Mouse (Mus musculus): Measurements from ENCODE around the gene Dlg4.

Gene Dlg4

GRCm38 (mm10) chr11:70016669-70017068 is at the start of gene Dlg4:
TSS of gene Dlg4 (plus strand) at chr11:70016942.
- no peak for DNase-seq (ENCODE audit: low spot score)

DNA sequence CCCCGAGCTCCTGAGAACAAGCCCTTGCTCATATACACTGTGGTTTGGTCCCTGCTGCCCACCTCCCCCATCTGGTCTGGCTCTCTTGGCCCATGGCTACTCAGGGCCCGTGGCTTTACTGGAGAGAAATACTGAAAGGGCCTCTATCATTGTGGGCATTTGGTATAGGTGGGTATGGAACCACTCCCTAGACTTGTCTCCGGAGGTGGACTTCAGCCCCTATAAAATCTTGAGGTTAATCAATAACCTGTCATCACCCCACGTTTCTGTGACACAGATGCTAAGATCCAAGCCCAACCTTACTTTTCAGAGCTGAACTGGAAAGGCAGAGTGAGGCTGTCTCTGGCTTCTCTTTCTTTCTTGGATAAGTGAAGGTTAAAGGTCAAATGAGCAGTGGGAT is 47.9 kb upstream of the Dlg4 start:
- no peak for DNase-seq (ENCODE audit: low spot score)

DNA sequence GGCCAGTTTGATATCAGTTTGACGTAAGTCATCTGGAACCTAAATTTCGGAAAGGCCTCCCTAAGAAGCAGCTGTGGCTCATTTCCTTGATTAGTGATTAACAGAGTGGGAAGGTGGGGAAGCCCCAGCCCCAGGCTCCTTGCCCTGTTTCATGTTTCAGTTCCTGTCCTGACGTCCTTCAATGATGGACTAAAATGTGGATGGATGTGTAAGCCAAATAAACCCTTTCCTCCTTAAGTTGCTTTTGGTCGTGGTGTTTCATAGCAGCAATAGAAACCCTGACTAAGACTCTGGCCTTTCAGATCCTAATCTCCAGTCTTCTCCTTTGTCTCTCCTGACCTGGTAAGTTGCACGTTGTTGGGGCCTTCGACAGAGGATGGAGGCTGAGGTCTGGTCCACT is 46.5 kb upstream of the Dlg4 start:
- no peak for DNase-seq (ENCODE audit: low spot score)

DNA sequence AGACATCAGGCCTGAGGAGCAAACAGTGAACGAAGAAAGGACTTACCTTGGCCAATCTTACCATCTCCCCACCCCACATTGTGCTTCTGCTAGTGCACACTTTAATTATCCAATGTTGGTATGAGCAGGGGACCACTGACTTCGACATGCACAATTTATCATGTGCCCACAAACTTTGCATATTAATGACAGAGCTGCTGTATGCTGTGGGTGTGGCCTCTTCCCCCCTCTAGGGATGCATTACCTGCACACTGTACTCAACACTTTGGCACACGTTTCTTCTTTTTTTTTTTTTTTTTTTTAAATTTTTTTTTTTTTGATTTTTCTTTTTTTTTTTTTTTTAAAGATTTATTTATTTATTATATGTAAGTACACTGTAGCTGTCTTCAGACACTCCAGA is 46.0 kb upstream of the Dlg4 start:
- no peak for DNase-seq (ENCODE audit: low spot score)

DNA sequence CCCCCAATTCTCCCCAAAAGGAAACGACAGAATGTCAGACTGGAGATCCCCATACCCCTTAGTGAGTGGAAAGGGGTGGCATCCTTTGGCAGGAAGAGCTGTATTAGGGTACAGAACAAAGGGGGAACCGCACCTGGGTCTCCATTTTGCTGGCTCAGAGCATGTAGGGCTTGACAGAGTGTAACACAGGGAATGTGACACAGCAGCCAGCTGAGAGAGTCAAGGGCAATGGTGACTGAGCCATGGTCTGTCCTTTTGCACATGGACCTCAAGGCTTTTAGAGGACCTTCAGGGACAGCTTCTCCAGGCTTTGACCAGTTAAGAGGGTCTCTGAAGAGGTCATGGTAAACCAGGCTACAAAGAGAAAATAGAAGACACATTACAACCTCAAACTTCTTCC is 41.8 kb upstream of the Dlg4 start:
- no peak for DNase-seq (ENCODE audit: low spot score)

GRCm38 (mm10) chr11:69976271-69976670 is 40.5 kb upstream of the Dlg4 start:
- peak; percentile 55 for DNase-seq (ENCODE audit: low spot score)

DNA sequence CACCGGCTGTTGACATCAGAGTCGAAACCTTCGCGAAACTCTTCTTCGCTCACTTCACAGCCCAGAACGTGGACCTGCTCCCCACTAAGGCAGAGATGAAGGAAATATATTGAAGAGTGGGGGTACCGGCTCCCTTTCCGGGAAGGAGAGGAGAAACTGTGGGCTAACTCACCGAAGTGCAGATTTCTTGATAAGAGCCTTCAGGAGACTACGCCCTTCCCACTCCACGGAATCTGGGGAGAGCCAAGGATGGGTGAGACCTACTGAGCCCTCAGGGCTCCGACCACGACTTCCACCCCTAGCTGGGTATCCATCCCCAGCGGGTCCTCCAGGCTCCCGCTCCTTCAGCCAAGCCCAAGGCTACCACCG is 36.9 kb upstream of the Dlg4 start:
- DNase-seq (ENCODE audit: low spot score): no peak

DNA sequence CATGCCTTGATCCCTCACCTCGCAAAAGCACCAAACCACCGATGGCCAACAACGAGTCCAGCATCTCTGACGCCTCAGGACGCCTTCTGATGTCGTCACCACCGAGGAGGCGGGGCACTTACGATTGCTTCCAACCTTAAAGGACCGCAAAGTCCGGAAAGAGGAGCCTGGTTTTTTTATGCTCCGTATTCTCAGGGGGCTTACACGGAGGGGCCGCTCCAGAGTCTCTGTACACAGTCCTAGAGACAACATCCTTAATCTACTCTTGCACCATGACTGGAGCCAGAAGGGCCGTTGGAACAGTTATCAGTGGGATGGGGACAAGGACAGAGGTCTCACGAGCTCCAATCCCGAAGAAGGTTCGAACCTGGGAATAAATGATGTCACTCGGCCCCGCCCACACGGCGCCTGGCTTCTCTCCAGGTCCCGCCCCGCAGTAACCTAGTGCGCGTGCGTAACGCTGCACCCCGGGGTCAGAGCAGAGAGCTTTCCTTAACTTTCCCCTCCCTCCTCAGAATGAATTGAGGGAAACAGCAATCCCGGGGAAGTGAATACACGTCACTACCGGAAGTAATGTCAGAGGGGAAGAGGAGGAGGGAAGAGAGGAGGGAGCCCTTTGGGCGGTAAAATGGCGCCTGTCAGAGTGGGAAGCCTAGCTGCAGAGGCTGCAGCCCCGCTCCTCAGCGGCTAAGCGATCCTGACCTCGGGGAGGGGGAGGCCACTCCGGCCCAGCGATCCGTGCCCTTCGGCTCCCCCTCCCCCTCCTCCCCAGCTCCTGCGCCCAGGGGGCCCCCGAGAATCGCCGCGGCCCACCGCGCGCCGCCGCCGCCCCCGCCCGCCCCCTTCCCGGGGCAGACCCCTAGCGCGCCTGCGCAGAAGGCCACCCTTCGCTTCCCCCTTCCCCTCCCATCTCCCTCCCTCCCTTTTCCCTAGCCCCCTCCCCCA is 36.3 kb upstream of the Dlg4 start:
- peak; percentile 95 for DNase-seq (ENCODE audit: low spot score)

- no peak for DNase-seq (ENCODE audit: low spot score)
Measured at GRCm38 (mm10) chr11:69981141-69981762, 35.5 kb upstream of the Dlg4 start, which contains the start of gene Ctdnep1. TSS of gene Ctdnep1 (plus strand) at chr11:69981156.

GRCm38 (mm10) chr11:69982225-69982624 is 34.5 kb upstream of the Dlg4 start, which contains the start of gene Elp5:
TSS of gene Elp5 (minus strand) at chr11:69982517.
- no peak for DNase-seq (ENCODE audit: low spot score)

- DNase-seq (ENCODE audit: low spot score): no peak
Measured at GRCm38 (mm10) chr11:69982877-69983276, 33.9 kb upstream of the Dlg4 start.

- DNase-seq (ENCODE audit: low spot score): no peak
Measured at GRCm38 (mm10) chr11:69983377-69983776, 33.4 kb upstream of the Dlg4 start.

DNA sequence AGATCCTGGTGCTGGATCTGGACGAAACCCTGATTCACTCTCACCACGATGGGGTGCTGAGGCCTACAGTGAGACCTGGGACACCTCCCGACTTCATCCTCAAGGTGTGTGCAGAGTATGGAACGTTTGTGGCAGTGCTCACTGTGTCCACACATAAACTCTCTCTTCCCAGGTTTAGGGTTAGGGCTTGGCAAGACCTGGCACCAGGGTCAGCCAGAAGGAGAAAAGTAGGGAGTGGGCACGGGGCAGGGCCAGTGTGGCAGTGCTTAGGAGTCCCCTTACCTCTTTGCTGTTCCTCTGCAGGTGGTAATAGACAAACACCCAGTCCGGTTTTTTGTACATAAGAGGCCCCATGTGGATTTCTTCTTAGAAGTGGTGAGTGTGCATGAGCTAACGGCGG is 32.3 kb upstream of the Dlg4 start:
- DNase-seq (ENCODE audit: low spot score): no peak

DNA sequence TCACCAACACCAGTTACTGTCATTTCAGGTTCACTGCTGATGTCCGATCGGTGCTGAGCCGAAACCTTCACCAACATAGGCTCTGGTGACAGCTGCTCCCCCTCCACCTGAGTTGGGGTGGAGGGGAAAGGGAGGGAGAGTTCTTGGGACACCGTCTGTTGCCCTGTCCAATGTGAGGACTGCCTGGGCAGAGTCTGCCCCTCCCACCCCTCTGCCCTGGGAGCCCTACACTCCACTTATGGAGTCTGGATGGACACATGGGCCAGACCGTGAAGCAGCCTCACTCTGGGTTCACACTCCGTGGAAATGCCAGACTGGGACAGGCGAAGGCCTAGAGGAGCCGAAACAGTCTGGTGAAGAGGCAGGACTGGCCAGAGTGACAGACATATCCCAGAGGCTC is 26.8 kb upstream of the Dlg4 start:
- DNase-seq (ENCODE audit: low spot score): no peak

DNA sequence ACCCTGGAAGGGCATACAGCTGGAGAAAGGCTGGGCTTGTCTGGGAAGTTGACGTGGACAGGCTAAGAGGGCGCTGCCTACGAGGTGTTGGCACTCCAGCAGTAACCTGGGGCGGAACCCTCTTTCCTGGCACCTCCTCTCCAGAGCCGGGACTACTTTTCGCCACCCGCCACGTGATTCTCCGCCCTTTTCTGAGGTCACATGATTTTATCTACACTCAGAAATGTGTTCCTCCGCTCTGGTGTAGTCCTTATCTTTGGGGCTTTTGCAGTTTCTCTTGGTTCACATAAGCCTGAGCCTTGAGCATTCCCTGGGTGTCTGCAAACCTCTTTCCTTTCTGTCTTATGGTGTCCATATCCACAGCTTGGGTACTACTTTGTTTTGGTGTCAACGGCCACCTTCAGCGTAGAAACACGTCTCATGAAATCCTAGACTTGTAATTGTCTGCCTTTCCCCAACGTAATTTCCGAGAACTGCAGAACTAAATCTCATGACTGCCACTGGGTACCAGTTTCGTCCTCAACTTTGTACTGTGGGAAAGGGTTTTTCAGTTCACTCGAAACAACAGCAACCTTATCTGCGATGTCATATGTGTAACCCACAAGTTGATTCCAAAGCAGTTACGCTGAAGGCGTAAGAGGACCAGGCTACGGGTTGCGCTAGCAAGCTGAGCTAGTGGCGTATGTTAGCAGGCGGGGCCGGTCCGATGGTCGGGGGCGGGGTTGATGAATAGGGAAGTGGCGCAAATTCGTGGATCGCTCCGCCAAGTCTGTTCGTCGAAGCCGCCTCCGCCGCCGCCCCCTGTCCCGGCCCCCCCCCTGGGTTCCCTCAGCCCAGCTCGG is 25.7 kb upstream of the Dlg4 start, which contains the start of gene Gabarap:
Gene Gabarap (plus strand): TSS at position 294 of the 842 bp plus-strand sequence.
- peak; percentile 95 for DNase-seq (ENCODE audit: low spot score)

- no peak for DNase-seq (ENCODE audit: low spot score)
Measured at GRCm38 (mm10) chr11:69991711-69992110, 25.0 kb upstream of the Dlg4 start.

DNA sequence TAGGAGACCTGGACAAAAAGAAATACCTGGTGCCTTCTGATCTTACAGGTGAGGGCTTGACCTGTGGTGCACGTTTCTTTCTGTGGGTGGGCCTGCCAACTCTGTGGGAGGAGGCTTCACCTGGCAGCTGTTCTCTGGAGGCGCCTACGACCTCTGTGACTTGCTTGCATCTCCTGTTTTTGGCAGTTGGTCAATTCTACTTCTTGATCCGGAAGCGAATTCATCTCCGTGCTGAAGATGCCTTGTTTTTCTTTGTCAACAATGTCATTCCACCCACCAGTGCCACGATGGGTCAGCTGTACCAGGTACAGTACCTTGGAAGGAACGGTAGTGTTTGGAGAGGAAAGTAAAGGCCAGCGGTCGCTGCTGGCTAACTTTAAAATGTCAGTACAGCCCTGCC is 24.3 kb upstream of the Dlg4 start:
- DNase-seq (ENCODE audit: low spot score): no peak

- no peak for DNase-seq (ENCODE audit: low spot score)
Measured at GRCm38 (mm10) chr11:69992932-69993331, 23.8 kb upstream of the Dlg4 start.

GRCm38 (mm10) chr11:69994401-69995090 is 22.2 kb upstream of the Dlg4 start:
- no peak for DNase-seq (ENCODE audit: low spot score)

DNA sequence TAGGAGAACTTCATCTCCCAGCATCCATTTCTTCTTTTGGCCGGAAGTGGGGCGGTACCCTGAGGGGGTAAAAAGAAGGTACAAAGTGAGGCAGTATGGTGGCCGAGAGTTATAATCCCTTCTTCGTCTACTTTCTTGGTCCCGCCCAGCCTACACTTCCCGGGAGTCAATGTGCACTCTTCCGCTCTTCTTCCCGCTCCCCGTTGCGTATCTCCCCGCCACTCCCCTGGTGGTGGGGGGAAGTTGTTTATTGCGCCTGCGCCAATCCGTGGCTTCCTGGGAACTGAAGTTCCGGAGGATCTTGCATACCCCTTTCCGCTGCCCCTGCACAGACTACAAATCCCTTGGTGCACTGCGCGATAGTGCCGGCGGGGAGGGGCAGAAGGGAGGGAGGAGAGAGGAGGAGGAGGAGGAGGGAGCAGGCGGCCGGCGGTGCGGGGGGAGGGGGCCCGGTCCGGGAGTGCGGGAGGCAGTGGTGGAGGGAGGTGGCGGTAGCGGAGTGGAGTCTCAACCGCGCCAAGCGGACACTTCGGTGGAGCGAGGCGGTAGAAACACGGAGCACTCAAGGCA is 21.3 kb upstream of the Dlg4 start, which contains the start of gene Phf23:
Gene Phf23 (plus strand): TSS at position 387 of the 570 bp plus-strand sequence.
- peak; percentile 98 for DNase-seq (ENCODE audit: low spot score)
